Mouse (Mus musculus) neural tube, embryonic 15.5 days (tissue): ENCODE data around the gene Ankrd17. TPM values are rescaled to one million over a fixed set of nuclear protein-coding genes. Genes with fewer than 3 reads are reported as not detected.

ENCODE experiments used
- ATAC-seq: fragments of 200-750 bp; cut with Nextera tagmentation; 2 replicates; pipeline ENCODE4 v1.8.0; 2017; ENCODE audit warnings: mild to moderate bottlenecking, moderate TSS enrichment, moderate library complexity; ENCODE audit not compliant: low FRiP score
- H3K27ac ChIP-seq: fragments of 300-500 bp; sonication (generic); replicated peaks from 2 replicates; pipeline ENCODE4 v1.5.1; 2015; ENCODE audit warnings: mild to moderate bottlenecking, inconsistent platforms
- H3K27me3 ChIP-seq: fragments of 300-500 bp; sonication (generic); replicated peaks from 2 replicates; pipeline ENCODE4 v1.6.1; 2015; ENCODE audit warnings: inconsistent platforms
- H3K36me3 ChIP-seq: fragments of 300-500 bp; sonication (generic); 2 replicates; pipeline ENCODE4 v1.6.1; 2015; ENCODE audit warnings: inconsistent platforms
- H3K4me1 ChIP-seq: fragments of 300-500 bp; sonication (generic); 2 replicates; pipeline ENCODE4 v1.6.1; 2015; ENCODE audit warnings: inconsistent platforms
- H3K4me2 ChIP-seq: fragments of 300-500 bp; sonication (generic); 2 replicates; pipeline ENCODE4 v1.6.1; 2015; ENCODE audit warnings: inconsistent platforms, mild to moderate bottlenecking, moderate library complexity
- H3K4me3 ChIP-seq: fragments of 300-500 bp; sonication (generic); replicated peaks from 2 replicates; pipeline ENCODE4 v1.5.1; 2015; ENCODE audit warnings: mild to moderate bottlenecking, inconsistent platforms
- H3K9ac ChIP-seq: fragments of 300-500 bp; sonication (generic); replicated peaks from 2 replicates; pipeline ENCODE4 v1.6.1; 2015; ENCODE audit warnings: mild to moderate bottlenecking, inconsistent platforms
- H3K9me3 ChIP-seq: fragments of 300-500 bp; sonication (generic); replicated peaks from 2 replicates; pipeline ENCODE4 v1.6.1; 2016; ENCODE audit warnings: inconsistent platforms
- WGBS: fragments of 180-500 bp; shearing (Covaris S2); methylation state at CpG from one replicate; pipeline ENCODE4 v1.1.7; 2015; ENCODE audit warnings: mixed read lengths; 5-methylcytosine and 5-hydroxymethylcytosine counted together
- polyA plus RNA-seq: library from polyadenylated mRNA; unstranded; fragments of >200 nt; fragmentation: Nextera tagmentation; extraction: Ambion mirVana; gene quantifications from 2 replicates; pipeline ENCODE4 v1.2.1, GENCODE M21; 2015

Ankrd17 gene
- polyA plus RNA-seq, 1 experiment from 2014 or later, result 27.3 TPM

GRCm38 (mm10) chr5:90202447-90203117, 163.8 kb downstream of the Ankrd17 start:
- WGBS, result 84% methylated on average over 9 of the region's 9 CpGs
- no peak overlapping the region for H3K27ac ChIP-seq

GRCm38 (mm10) chr5:90199922-90200632, 166.3 kb downstream of the Ankrd17 start:
- H3K9ac ChIP-seq, result no peak overlapping the region

More at GRCm38 (mm10) chr5:90202447-90203117, 163.8 kb downstream of the Ankrd17 start:
- H3K4me3 ChIP-seq, result no peak overlapping the region
- no peaks in the 10 kb centered on the region for H3K4me1 ChIP-seq
- H3K9me3 ChIP-seq, result no peaks in the 10 kb centered on the region
- H3K4me2 ChIP-seq, result no peak overlapping the region
- H3K27me3 ChIP-seq, result no peaks in the 10 kb centered on the region
- ATAC-seq, result no peak
- H3K36me3 ChIP-seq, result no peaks in the 10 kb centered on the region
- no peak overlapping the region for H3K9ac ChIP-seq

GRCm38 (mm10) chr5:90194831-90195230, 171.5 kb downstream of the Ankrd17 start:
- H3K9ac ChIP-seq, result no peak overlapping the region
- H3K4me3 ChIP-seq, result no peak overlapping the region
- ATAC-seq, result peak; percentile 80; the same call in 1 of the 2 replicates
- no peaks in the 10 kb centered on the region for H3K27me3 ChIP-seq
- WGBS, result 29% methylated on average over 6 of the region's 6 CpGs
- H3K36me3 ChIP-seq, result no peaks in the 10 kb centered on the region
- H3K9me3 ChIP-seq, result no peaks in the 10 kb centered on the region
- H3K27ac ChIP-seq, result no peak overlapping the region
- no peaks in the 10 kb centered on the region for H3K4me1 ChIP-seq
- H3K4me2 ChIP-seq, result no peak overlapping the region

More at GRCm38 (mm10) chr5:90199922-90200632, 166.3 kb downstream of the Ankrd17 start:
- no peaks in the 10 kb centered on the region for H3K36me3 ChIP-seq
- H3K4me3 ChIP-seq, result no peak overlapping the region
- H3K4me1 ChIP-seq, result no peaks in the 10 kb centered on the region
- no peak overlapping the region for H3K27ac ChIP-seq
- H3K27me3 ChIP-seq, result no peaks in the 10 kb centered on the region
- ATAC-seq, result no peak
- no peak overlapping the region for H3K4me2 ChIP-seq
- H3K9me3 ChIP-seq, result no peaks in the 10 kb centered on the region
- 65% methylated on average over 16 of the region's 16 CpGs for WGBS

GRCm38 (mm10) chr5:90182782-90183181, 183.6 kb downstream of the Ankrd17 start:
- Histone ChIP-seq H3K4me2 (no peak overlapping the region), H3K4me3 (no peak overlapping the region), H3K9me3 (no peaks in the 10 kb centered on the region), H3K27me3 (no peaks in the 10 kb centered on the region), H3K9ac (no peak overlapping the region), H3K27ac (no peak overlapping the region), H3K36me3 (no peaks in the 10 kb centered on the region), H3K4me1 (no peaks in the 10 kb centered on the region)
- 65% methylated on average over 5 of the region's 5 CpGs for WGBS
- ATAC-seq, result no peak

GRCm38 (mm10) chr5:90179094-90179493, 187.3 kb downstream of the Ankrd17 start:
- Histone ChIP-seq H3K4me3 (no peak overlapping the region), H3K36me3 (no peaks in the 10 kb centered on the region), H3K9me3 (no peaks in the 10 kb centered on the region), H3K27me3 (no peaks in the 10 kb centered on the region), H3K4me1 (no peaks in the 10 kb centered on the region), H3K4me2 (no peak overlapping the region), H3K9ac (no peak overlapping the region), H3K27ac (no peak overlapping the region)
- 93% methylated on average over 5 of the region's 5 CpGs for WGBS
- ATAC-seq, result no peak

GRCm38 (mm10) chr5:90178116-90178515, 188.3 kb downstream of the Ankrd17 start:
- no peaks in the 10 kb centered on the region for H3K36me3 ChIP-seq
- H3K9me3 ChIP-seq, result no peaks in the 10 kb centered on the region
- H3K9ac ChIP-seq, result no peak overlapping the region
- ATAC-seq, result no peak
- H3K4me3 ChIP-seq, result no peak overlapping the region
- 88% methylated on average over 1 of the region's 1 CpGs for WGBS
- no peaks in the 10 kb centered on the region for H3K4me1 ChIP-seq
- H3K4me2 ChIP-seq, result no peak overlapping the region
- no peak overlapping the region for H3K27ac ChIP-seq
- H3K27me3 ChIP-seq, result no peaks in the 10 kb centered on the region

Other genes with a start within 250 kb of the Ankrd17 start
- 41.7 and 43.0 TPM in 2 replicates for gene Cox18, start 142.6 kb downstream of the Ankrd17 start, polyA plus RNA-seq
- gene Gm9958, start 627 bp upstream of the Ankrd17 start, polyA plus RNA-seq, result 3.8 and 4.3 TPM in 2 replicates
- 2.1 and 4.8 TPM in 2 replicates for gene Alb, start 94.3 kb upstream of the Ankrd17 start, polyA plus RNA-seq
- 3.2 and 12.1 TPM in 2 replicates for gene Afp, start 124.2 kb upstream of the Ankrd17 start, polyA plus RNA-seq
- 1.1 TPM in 1 of 2 replicates, not detected in the other for gene Afm, start 152.4 kb upstream of the Ankrd17 start, polyA plus RNA-seq
- gene 5830473C10Rik, start 194.5 kb upstream of the Ankrd17 start, polyA plus RNA-seq, result 0.09 and 0.10 TPM in 2 replicates